Mouse (Mus musculus): ENCODE results near the gene Tjp1.

Tjp1 gene

DNA sequence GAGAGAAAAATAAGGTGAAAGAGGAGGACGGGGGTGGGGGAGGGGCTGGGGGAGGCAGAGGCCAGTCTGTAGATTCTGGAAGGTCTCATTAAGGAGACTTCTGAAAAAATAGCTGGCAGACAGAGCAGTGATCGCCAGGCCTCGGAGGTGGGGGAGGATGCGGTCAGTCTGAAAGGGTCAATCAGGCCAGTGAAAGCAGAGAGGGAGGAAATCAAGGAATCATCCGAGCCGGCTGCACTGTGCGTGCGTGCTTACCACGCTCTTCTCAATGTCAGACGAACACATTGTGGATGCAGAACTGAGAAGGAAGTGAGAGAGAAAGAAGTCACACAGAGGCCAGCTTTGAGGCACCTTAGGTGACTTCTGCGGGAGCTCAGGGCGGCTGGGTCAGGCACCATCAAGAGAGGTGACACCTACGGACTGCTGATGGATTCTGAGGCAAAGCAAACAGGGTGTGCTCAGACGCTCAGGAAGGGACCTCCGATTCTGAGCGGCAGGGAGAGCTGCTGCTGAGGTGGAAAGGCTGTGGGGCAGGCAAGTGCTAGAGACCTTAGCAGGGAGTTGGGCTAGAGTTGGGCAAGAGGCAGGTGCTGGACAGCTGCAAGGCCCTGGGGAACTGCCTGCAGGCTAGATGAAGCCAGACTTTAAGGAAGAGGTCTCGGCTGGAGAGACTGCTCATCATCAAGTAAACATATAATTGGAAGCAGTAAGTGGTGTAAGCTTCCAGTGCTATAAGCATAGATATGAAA is 133.7 kb downstream of the Tjp1 start:
- in situ Hi-C loops (cut with MboI, MseI) = no loop called here

DNA sequence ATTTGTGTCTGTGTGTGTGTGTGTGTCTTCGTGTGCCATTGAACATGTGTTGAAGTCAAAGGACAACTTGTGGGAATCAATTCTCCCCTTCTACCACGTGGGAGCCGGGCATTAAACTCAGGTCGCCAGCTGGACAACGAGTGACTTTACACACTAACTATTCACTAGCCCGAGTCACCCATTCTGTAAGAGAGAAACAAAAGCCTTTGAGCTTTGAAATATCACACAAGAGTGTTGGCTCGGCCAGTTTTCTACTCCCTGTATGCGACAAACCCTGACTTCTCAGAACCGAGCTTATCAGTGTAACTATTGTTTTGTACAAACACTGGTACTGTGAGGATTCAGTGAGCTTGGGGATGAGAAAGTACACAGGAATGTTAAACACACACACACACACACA is 134.6 kb downstream of the Tjp1 start:
- in situ Hi-C loops (cut with MboI, MseI) = no loop called here

DNA sequence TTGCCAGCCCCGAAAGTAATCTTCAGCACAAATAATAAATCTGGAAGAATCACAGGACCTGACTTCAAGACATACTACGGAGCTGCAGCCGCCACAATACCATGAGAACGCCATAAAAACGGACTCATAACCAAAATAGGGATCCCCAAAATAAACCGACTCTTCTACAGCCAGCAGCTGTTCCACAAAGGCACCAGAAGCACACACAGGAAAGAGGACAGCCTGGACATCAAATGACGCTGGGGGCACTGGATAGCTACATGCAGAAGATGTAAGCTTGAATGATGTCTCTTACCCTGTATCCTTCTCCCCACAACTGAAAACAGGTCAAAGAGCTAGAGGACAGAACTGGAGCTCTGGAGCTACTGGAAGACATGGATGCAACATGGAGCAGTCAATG is 138.0 kb downstream of the Tjp1 start:
- in situ Hi-C loops (cut with MboI, MseI) = no loop called here

DNA sequence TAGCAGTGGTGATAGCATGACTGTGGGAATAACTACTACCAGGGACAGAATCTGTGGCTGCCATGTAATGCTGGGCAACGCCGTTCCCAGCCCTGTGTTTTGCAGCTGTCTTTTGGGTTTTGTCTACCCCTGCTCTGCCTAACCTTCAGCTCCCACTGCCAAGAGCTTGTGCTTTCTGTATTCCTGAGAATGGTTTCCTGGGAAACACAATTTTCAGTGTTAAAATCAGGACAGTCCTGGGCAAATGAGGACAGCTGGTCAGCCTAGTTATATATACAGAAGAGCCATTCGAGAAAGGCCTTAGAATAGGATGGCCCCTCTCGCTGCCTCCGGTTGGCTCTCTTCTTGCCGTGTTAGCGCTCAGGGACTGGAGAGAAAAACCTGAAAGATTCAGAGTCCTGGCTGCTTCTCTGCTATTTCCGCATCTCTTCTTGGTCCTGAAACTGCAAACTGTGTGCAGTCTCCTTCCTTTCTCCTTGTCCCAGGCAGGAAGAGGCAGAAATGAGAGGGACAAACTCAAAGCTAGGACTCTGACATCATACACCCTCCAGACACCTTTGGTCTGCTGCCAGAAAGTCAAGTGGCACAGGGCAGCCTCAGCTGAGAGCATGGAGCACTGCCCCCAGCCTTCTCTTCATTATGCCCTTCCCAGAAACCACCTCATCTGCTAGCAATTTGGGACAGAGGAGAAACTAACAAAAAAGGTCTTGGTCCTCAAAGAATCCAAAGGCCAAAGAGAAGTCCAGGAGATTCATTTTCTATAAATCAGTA is 139.2 kb downstream of the Tjp1 start:
- in situ Hi-C loops (cut with MboI, MseI) = no loop called here

DNA sequence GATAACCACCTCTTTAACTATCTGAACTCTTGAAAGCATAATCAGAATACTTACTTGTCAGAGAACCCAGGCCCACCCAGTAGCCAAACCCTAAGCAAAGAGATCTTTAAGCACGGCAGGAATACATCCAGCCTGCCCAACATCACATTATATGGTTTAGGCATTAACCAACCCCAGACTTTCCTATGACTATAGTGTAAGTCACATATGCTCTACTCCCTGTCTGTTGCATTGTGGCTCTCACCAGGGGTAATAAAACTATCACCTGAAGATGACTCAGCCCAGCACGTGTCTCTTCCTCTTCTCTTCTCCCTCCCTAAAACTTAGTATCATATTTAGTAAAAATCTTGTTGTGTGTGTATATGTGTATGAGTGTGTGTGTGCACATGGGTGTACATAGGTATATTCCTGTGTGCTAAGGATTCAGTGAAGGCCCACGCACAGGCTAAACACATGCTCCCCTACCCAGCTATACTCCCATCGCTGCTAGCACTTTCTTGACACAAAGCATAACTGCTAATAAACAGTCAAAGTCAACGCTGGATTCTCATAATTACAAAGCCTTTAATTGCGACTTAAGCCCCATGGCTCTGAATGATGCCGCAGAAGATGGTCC is 139.9 kb downstream of the Tjp1 start:
- in situ Hi-C loops (cut with MboI, MseI) = no loop called here

DNA sequence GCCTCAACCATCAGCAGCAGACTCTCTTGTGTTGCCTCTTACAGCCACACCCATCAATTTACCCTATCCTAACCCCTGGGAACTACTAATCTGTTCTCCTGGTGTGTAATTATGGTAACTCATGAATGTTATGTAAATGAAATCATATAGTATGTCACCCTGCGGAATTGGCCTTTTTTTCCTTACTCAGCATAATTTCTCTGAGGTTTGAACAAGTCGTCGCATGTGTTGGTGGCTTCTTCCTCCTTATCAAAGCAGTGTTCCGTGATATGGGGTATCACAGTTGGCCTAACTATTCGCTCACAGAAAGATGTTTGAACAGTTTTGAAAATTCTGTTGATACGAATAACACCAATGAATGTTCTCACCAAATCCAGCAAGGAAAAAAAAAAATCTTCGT is 142.8 kb downstream of the Tjp1 start:
- in situ Hi-C loops (cut with MboI, MseI) = no loop called here

DNA sequence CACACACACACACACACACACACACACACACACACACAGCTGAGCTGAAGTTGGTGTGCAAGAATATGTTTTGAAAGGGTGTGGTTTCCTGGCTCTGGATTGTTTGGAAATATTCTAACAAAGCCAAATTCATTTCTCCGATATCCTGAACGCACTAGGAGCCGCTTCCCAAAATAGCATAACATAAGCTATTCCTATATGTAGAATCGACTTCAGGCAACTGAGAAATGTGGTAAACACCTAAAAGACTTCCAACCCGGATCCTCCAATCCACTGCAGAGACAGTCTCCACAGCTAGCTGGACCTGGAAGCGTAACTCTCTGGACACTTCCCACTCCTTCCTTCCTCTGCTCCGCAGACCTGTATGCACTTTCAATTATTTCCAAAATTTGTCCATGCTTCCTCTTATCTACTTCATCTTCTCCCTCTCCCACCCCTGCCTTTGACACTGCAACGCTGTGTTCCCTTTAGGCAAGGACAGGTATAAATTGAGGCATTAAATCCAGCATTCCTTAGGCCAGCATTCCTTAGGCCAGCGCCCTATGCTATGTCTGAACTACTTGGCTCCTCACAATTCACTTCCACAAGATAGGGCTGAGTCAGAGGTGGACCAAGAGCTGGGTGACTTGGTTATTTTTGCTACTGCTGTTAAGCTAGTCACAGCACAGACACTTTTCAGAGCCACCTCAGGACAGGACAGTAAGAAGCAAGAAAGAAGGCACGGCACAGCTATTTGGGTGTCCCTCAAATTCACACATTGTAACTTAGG is 144.9 kb downstream of the Tjp1 start:
- in situ Hi-C loops (cut with MboI, MseI) = no loop called here

DNA sequence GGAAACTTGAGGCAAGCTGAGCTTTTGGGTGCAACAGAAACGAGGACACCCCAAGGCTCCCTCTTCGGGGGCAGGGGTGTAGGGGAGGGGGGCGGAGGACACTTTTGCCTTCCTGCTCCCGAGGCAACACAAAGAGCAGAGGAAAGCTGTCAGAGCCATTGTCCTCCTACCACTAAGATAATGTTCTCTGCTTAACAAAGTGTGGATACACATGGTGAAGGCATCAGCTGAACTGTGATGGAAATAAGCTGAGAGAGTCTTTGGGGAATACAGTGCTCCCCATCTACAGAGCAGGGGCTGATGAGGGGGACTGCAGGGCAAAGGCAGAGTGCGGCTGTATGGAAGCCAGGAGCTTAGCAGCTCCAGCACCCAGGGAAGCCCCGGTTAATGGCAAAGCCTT is 145.7 kb downstream of the Tjp1 start:
- in situ Hi-C loops (cut with MboI, MseI) = no loop called here

DNA sequence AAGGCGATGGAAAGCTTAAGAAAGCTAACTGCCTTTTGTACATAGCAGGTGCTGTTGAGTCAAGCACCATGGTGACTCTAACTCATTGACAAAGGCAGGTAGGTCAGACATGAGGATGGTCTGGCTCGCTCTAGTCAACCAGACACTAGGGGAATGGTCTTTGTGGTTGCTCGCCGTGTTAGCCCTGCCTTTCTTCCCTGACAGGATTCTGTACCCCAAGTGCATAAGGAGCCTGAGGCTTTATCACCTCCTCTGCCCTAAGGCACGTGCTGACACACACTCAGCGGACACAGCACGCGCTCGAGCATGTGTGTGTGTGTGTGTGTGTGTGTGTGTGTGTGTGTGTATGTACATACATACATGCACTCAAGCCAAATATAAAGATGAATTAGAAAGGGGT is 146.9 kb downstream of the Tjp1 start:
- in situ Hi-C loops (cut with MboI, MseI) = no loop called here

DNA sequence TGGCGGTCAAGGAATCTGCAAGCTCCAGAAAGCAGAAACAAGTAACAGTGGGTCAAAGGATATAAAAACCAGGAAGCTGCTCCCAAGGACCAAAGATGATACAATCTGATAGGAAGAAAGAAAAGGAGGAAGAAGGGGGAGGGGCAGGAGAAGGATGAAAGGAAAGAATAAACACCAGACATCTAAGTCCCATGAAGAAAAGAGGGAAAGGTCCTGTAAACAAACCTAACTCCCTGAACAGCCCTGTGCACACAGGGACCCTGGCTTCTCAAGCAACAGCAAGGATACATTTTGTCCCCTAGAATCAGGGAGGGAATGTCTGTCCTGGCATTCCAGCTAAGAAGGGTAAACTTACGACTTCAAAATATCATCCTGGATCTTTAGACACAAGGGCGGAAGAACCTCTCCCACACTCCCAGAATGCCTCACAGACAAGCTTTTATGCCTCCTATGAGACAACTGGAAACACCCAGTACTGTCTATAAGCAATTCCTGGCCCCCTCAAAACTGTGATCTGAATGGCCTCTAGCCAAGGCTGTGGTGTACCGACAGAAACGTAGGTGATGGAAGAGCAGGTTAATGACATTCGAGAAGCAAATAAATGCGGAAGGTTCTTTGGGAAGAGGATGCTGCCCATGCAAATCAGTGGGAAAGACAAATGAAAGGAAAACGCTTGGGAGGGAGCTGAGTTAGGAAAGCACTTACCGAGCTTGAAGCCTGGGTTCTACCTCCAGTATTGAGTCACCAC is 148.6 kb downstream of the Tjp1 start:
- in situ Hi-C loops (cut with MboI, MseI) = no loop called here

DNA sequence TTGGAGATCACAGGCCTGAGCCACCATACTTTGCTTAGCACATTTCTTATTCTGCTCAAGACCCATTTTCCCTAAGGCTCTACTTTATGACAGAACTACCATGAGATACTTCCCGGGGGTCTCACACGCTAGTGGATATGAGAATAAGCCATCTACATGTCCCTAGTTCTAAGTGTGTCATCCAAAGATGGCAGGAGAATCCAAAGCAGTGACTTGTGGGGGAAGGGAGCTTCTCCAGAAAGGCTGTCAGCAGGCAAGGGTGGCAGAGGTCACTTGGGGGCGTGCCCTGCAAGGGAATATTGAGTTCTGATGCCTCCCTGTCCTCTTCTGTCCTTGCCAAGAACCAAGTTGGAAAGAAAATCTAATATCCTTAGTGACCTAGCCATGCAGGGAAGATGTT is 150.1 kb downstream of the Tjp1 start:
- in situ Hi-C loops (cut with MboI, MseI) = no loop called here

DNA sequence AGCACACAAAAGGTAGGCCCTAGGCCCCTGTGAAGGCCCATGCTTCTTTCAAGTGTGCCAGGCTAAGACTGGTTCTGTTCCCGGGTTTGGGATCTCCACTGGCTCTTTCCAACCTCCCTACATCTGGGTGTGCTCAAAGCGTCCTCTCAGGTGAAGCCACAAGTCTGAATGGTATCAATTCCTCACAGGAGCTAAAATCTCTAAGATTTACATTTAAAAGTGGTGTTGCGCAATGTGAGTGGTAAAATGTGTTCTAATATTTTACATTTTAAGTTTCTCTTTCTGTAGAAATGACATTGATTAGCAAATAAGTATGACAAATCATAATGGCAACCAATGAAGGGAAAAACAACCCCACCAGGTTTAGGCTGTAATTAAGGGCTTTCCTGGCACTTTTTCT is 152.0 kb downstream of the Tjp1 start:
- in situ Hi-C loops (cut with MboI, MseI) = no loop called here

DNA sequence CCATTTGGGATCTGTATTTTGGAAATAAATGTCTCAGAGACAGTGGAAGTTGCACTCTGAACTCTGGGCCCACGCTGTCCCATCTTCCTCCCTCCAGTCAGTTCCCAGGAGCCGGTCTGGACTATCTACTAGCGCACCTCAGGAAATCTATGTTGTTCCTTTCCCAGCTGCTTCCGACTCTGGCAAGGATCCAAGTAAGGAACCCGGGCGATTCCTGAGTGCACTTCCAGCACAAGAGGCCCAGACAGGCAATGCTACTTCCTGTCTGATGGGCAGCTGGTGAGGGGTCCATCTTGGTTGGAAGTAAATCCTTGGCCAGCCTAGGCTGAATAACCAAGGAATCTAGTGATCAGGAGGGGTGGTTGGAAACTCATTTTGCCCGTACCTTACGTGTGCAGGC is 152.4 kb downstream of the Tjp1 start:
- in situ Hi-C loops (cut with MboI, MseI) = no loop called here

DNA sequence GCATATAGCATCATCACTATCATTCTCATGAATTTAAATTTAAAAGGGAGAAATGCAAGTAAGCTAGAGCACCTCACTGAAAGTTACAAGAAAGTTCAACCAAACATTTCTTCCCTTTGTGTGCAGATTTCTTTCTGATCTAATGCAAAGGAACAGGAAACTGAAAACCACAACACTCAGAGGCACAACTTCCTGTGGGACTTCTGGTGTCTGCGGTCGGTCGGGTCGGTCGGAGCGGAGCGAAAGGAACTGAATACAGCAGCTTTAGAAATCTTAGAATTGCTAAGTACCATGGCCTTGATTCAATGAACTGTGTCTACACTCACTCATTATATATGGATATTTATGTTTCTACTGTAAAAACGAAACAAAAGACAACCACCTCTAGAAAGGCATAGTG is 154.2 kb downstream of the Tjp1 start:
- in situ Hi-C loops (cut with MboI, MseI) = no loop called here

DNA sequence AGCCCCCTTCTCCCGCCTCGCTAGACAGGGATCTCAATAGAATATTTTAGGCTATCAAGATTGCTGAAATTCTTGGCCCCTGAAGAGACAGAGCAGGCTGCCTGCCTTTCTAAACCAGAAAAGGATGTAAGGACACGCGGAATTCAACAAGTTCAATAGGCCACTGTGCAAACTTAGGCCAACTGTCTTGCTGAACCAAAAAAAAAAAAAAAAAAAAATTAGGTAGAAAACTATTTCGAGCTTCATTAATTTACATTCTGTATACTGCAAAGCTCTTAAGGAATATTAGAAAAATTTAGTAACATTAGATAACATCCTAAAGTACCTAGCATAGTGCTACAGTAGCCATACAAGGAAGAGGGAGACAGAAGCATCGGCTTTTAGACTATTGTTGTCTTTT is 155.8 kb downstream of the Tjp1 start:
- in situ Hi-C loops (cut with MboI, MseI) = no loop called here

DNA sequence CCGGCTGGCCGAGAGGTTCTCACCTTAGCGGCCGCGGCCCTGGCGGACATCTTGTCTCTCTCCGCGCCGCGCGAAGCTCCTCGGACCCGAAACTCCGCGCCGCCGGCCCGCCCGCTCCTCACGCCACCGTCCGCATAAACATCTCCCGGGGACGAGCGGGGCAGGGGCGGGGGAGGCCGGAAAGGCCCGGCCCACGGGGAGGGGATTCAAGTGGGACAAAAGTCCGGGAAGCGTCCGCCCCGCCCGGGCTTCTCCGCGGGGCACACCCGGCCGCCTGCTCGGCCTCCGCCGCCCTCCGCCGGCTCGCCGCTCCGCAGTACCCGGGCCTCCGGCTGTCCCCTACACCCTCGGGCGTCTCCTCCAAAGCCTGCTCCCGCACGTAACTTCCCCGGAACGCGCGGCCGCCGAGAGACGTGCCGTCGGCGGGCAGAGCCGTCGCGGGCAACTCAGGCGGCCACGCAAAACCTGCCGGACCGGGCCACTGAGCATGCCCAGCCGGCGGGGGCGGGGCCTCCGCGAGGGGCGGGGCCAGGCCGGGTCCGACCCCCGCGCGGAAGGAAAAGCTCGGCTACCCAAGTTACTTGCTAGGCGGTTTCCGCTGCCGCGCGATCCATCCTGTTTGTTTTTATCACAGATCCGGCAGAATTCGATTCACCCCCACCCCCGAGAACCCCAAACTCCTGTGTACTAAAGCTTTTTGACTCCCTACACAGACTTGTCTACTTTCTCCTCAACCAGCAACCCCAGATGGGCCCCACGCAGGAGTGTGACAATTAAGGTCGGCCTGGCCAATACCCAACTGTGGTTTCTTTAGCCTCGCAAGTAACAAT is 156.6 kb downstream of the Tjp1 start:
- in situ Hi-C loops (cut with MboI, MseI) = no loop called here

DNA sequence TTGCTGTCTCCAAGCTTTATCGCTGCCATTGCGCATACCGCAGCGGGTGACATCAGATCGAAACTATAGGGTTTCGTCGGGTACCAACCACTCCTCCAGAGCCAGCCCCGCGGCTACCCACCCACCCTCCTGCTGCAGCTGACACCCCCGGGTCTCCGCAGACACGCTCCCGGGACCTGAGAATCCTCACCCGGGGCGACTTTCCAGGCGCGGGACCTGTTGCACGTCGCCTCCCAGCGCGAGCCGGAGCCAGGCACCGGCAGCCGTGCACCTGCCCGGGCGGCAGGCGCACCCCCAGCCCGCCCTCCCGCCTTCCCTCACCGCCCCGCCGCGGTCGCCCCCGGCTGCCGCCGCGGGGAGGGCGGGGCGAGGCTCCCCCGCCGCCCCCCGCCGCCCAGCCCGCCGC is 157.2 kb downstream of the Tjp1 start:
- in situ Hi-C loops (cut with MboI, MseI) = no loop called here

DNA sequence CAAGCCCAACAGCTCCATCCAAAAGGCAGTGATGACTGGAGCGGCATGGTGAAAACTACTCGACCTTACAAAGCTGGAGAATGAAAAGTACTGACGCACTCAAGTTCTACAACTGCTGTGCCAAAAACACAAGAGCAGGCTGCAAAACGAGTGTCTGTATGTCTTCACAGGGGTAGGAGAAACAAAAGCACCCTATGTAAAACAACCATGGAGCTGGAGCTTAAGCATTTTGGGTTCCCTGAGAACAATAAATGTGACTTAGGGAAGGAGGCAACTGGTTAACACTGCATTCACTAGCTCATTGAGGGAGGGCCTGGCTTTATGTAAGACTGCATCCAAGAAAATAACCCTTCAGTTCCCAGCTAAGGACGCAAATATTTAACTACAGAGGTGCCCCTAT is 158.5 kb downstream of the Tjp1 start:
- in situ Hi-C loops (cut with MboI, MseI) = no loop called here

DNA sequence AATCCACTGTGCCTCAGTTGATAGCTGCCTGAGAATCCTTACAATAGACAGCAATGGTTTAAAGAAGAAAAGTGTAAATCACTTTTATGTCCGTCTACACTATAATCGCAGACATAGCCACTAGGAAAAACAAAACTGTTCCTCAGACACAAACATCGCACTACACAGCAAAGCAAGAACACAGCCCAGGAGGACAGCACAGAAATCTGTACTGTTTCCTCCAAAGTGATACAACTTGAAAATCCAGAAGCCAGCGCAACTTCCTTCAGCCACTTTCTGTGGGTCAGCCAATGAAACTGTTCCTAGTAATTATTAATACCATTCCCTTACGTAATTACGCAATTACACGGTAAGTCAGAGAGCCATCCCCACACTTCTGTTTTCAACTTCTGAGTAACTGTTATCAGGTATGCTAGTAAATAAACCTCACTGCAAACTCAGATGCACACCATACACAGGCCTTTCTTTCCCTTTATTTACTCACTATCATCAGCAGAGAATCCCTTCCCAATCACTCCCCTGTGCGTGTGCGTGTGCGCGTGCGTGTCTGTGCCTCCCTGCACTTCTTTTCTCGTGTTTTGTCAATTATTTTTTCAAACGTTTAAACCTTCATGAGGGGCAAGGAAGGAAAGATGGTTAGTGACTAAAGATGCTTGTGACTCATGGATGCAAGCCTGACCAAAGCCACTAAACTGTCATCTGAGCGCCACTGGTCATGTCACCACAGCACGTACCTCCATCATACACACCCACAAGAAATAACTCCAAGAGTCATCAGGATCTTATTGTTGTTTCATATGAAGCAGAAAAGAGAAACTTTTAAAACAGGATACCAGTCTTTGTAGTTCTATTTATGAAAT is 160.0 kb downstream of the Tjp1 start:
- in situ Hi-C loops (cut with MboI, MseI) = no loop called here

DNA sequence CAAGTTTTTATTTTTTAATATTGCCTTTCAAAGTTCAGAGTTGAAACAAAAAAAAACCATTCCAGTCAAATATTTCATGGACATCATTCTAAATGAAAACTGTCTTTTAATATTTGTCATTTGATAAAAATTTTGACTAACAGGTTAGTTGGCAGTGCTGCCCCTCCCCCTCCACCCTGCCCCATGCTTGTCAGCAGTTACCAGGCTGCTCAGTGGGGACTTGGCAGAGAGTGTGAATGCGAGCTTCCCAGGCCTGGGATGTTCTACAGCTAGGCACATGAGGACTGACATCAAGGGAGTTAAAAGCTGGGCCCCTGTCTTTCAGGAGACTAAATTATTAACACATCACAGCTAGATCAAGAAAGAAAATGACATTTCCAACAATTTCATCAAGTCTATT is 161.4 kb downstream of the Tjp1 start:
- in situ Hi-C loops (cut with MboI, MseI) = no loop called here

All from T-helper 1 cell (primary cell).